Mouse (Mus musculus): ENCODE measurements around the gene Cdc42bpb.

GRCm38 (mm10) chr12:111364234-111364633 lies 13.3 kb downstream of the Cdc42bpb start:
- TF ChIP-seq CTCF (conservative IDR thresholded peaks at IDR 0.05; ENCODE audit: insufficient read depth, insufficient read length, low read depth, low read length) (peak; percentile 46), POLR2A (IDR thresholded peaks at IDR 0.05; ENCODE audit: low read depth, low read length) (no peak)
